Mouse (Mus musculus): ENCODE measurements around the gene Raf1.

GRCm38 (mm10) chr6:115675508-115676336, 713 bp downstream of the Raf1 start:
- TF ChIP-seq CTCF (IDR thresholded peaks at IDR 0.05; ENCODE audit: insufficient read depth, low read depth, low read length) (no peak), POLR2A (IDR thresholded peaks at IDR 0.05; ENCODE audit: insufficient read depth, low read depth, low read length) (no peak)
